Mouse (Mus musculus): ENCODE data around the gene Gskip.

The Gskip gene

DNA sequence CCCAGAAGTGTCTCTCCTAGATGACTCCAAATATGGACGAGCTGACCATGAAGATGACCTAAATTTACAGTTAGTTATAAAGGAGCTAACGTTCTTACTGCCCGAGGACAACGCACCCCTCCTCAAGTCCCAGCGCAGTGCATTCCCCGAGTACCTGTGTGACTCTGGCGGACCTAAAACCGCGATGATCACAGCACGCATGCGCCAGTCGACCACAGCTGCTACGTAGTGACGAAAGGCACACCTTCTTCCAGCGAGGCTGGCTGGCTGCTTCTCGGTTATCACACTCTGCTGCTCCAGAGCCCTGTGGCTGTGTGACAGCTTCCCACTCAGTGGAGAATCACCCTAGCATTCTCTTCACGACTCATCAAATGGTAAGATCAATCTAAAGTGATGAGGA, 34.0 kb downstream of the Gskip start:
- in situ Hi-C loops (cut with MboI; ENCODE audit: low pct_unique_long_range_greater_than_20kb in 1 of 2, low sequenced_read_pairs in 2 of 2, unreplicated experiment in 1 of 2): loop anchor here in 1 of 2 experiments (5.0 kb wide), 1 partner anchor 226 kb away; no protein-coding TSS in a partner anchor

- in situ Hi-C loops (cut with MboI; ENCODE audit: low pct_unique_long_range_greater_than_20kb in 1 of 2, low sequenced_read_pairs in 2 of 2, unreplicated experiment in 1 of 2): loop anchor here (10.0 kb wide), 2 partner anchors 105 to 225 kb away; no protein-coding TSS in a partner anchor
Measured at GRCm38 (mm10) chr12:105720196-105720595, 35.6 kb downstream of the Gskip start.

DNA sequence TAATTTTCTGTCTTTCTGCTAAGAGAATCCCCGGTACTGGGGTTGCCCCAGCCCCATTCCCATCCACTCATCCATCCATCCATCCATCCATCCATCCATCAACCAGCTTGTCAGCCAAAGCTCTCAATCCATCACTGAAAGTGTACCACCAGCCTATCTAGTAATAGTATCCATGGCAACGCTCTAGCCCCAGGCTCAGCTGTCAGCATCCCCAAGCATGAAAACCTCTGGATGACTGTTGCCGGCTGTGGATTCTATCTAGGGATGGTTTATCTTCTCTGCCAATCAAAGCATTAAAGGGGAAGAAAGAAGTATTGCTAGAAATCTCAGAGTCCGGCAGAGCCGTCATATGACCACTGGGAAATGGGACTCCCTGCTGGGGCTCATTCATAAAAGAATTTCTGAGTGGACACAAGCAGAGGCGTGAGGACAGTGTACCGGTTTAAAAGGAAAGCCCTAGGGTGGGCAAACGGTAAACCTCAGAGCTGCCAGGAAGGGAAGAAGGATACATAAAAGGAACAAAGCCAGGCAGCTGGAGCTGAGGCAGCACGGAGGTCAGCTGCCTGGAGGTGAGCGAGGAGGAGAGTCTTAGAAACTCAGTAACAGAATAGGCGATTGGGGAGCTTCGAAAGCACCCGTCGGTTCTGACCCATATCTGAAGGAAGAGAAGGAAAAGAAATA, 37.0 kb downstream of the Gskip start:
- in situ Hi-C loops (cut with MboI; ENCODE audit: low pct_unique_long_range_greater_than_20kb in 1 of 2, low sequenced_read_pairs in 2 of 2, unreplicated experiment in 1 of 2): loop anchor here (10.0 kb wide), 2 partner anchors 107 to 227 kb away; no protein-coding TSS in a partner anchor

DNA sequence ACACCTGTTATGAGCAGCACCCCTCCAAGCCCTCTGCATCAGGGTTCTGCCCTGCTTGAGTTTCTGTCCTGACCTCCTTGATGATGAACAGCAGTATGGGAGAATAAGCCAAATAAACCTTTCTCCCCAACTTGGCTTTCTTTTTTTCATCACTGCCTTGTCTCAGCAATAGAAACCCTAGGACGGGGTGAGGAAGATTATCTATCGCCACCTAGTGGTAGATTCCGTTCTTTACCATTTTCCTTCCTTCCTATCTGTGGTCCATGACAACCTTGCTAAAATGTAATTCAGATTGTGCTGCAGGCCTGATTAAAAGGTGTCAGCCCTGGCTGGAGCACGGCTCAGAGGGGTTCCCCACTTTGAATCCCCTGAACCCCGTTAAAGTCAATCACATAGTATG, 38.0 kb downstream of the Gskip start:
- in situ Hi-C loops (cut with MboI; ENCODE audit: low pct_unique_long_range_greater_than_20kb in 1 of 2, low sequenced_read_pairs in 2 of 2, unreplicated experiment in 1 of 2): loop anchor here (10.0 kb wide), 2 partner anchors 108 to 228 kb away; no protein-coding TSS in a partner anchor

GRCm38 (mm10) chr12:105724616-105725015, 40.0 kb downstream of the Gskip start:
- in situ Hi-C loops (cut with MboI; ENCODE audit: low pct_unique_long_range_greater_than_20kb in 1 of 2, low sequenced_read_pairs in 2 of 2, unreplicated experiment in 1 of 2): loop anchor here (10.0 kb wide), 2 partner anchors 110 to 230 kb away; no protein-coding TSS in a partner anchor

GRCm38 (mm10) chr12:105725736-105726135, 41.1 kb downstream of the Gskip start:
- in situ Hi-C loops (cut with MboI; ENCODE audit: low pct_unique_long_range_greater_than_20kb in 1 of 2, low sequenced_read_pairs in 2 of 2, unreplicated experiment in 1 of 2): loop anchor here (10.0 kb wide), 2 partner anchors 111 to 231 kb away; no protein-coding TSS in a partner anchor

GRCm38 (mm10) chr12:105727268-105727667, 42.6 kb downstream of the Gskip start:
- in situ Hi-C loops (cut with MboI; ENCODE audit: low pct_unique_long_range_greater_than_20kb in 1 of 2, low sequenced_read_pairs in 2 of 2, unreplicated experiment in 1 of 2): loop anchor here (10.0 kb wide), 2 partner anchors 112 to 232 kb away; no protein-coding TSS in a partner anchor

GRCm38 (mm10) chr12:105727964-105728363, 43.3 kb downstream of the Gskip start:
- in situ Hi-C loops (cut with MboI; ENCODE audit: low pct_unique_long_range_greater_than_20kb in 1 of 2, low sequenced_read_pairs in 2 of 2, unreplicated experiment in 1 of 2): loop anchor here (10.0 kb wide), 2 partner anchors 113 to 233 kb away; no protein-coding TSS in a partner anchor

GRCm38 (mm10) chr12:105730851-105731460, 46.3 kb downstream of the Gskip start:
- in situ Hi-C loops (cut with MboI; ENCODE audit: low pct_unique_long_range_greater_than_20kb in 1 of 2, low sequenced_read_pairs in 2 of 2, unreplicated experiment in 1 of 2): no loop called here

DNA sequence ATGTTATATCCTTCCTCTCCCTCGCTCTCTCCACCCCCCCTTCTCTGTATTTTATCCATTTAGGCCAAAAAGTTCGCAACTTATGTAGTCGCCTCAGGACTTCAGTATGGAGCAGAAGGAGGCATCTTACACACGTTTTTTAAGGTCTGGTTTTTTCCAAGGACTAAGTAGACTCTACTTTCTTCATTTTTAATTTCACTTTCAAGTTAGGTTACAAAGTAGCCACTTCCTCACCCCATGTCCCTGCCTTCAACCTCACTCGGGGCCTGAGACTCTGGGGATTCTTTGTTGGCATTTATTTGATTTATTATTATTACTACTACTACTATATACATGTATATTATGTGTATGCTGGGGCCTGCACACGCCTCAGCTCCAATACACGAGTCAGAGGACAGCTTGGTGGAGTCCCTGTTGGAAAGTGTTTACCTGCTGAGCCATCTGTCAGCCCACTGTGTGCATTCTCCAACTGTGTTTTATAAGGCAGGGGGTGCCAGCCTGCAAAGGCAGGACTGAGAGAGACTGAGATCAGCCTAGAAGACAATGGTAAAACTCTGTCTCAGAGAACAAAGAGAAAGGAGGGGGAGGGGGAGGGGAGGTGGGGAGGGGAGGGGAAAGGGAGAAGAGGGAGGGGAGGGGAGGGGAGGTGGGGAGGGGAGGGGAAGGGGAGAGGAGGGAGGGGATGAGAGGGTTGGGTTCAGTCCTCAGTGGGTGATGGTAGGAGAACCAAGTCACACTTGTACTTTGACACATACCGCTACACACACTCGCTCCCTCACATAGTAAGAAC, 48.9 kb downstream of the Gskip start:
- in situ Hi-C loops (cut with MboI; ENCODE audit: low pct_unique_long_range_greater_than_20kb in 1 of 2, low sequenced_read_pairs in 2 of 2, unreplicated experiment in 1 of 2): no loop called here

GRCm38 (mm10) chr12:105735226-105735888, 50.7 kb downstream of the Gskip start:
- in situ Hi-C loops (cut with MboI; ENCODE audit: low pct_unique_long_range_greater_than_20kb in 1 of 2, low sequenced_read_pairs in 2 of 2, unreplicated experiment in 1 of 2): no loop called here

DNA sequence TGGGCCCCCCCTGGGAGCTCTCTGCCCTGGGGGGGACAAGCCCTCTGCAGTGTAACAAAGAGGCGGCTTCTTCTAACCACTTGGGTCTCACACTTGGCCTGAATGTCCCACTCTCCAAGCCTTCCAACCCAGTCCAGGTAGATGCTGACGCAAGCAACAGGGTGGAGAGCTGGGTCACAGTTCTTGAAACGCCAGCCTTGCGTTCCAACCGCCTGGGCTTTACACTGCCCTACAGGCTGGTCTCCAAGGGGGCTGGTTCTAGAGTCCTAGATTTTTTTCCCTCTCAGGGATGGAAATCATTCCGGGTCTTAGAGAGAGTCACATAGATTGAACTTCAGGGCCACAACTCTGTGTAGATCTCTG, 51.2 kb downstream of the Gskip start:
- in situ Hi-C loops (cut with MboI; ENCODE audit: low pct_unique_long_range_greater_than_20kb in 1 of 2, low sequenced_read_pairs in 2 of 2, unreplicated experiment in 1 of 2): no loop called here

DNA sequence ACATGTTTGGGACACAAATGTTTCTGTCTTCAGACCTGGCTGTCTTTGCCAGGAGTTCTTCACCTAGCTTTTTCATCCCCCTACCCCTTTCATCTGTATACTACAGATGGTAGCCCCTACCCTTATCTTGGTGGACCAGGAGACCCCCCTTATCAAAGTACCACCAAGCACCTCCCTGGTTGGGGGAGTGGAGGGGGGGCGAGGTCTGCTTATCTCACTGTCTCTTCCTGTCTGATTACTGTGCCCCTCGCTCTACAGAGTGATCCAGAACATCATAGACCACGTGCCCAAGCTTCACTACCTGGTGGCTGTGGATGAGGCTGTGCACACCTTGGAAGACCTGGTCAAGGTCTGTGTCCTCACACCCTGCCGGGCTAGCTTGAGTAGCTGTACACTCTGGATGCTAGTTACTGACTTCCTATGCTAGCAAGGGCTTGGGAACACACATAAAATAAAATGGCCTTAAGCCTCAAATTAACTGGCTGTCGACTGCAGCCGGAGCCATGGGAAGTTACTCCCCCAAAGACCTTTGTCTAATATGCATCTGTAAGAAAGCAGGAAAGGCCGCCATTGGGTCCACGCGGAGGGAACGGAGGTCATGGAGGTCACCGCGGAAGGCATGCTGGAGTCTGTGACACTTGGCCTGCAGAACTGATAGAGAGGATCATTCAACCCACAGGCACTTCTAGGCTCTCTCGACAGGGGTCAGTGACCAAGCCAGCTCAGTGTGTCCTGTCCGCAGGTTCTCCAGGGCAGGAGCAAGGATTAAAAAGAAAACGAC, 53.9 kb downstream of the Gskip start:
- in situ Hi-C loops (cut with MboI; ENCODE audit: low pct_unique_long_range_greater_than_20kb in 1 of 2, low sequenced_read_pairs in 2 of 2, unreplicated experiment in 1 of 2): no loop called here

- in situ Hi-C loops (cut with MboI; ENCODE audit: low pct_unique_long_range_greater_than_20kb in 1 of 2, low sequenced_read_pairs in 2 of 2, unreplicated experiment in 1 of 2): no loop called here
Measured at GRCm38 (mm10) chr12:105739656-105740055, 55.0 kb downstream of the Gskip start.

GRCm38 (mm10) chr12:105748114-105748513, 63.5 kb downstream of the Gskip start:
- in situ Hi-C loops (cut with MboI; ENCODE audit: low pct_unique_long_range_greater_than_20kb in 1 of 2, low sequenced_read_pairs in 2 of 2, unreplicated experiment in 1 of 2): no loop called here
